8 mouse cellular contexts compared by ENCODE assay signal in genomic region chr2:153740500-153741436, GRCm38 (mm10). TPM values are rescaled to one million over a fixed set of nuclear protein-coding genes. Genes with fewer than 3 reads are reported as not detected.
DNase-seq lines count a peak whose midpoint lies in the region; ATAC-seq lines count a peak whose summit lies in the region.

Mapre1 (plus strand) TSS chr2:153741274.

- H3K4me1 ChIP-seq in hindbrain, embryonic 12.5 days, result peaks cover 32% of the 10 kb centered on the region

- peak; percentile 97 for ATAC-seq in hindbrain, embryonic 12.5 days (ENCODE audit: low FRiP score)

- H3K4me2 ChIP-seq in hindbrain, embryonic 12.5 days (replicated peaks), result peak within 1 kb of the TSS; percentile 80

- H3K9ac ChIP-seq in hindbrain, embryonic 12.5 days, result peak within 1 kb of the TSS; percentile 85

- H3K36me3 ChIP-seq in hindbrain, embryonic 12.5 days, result no peaks in the 10 kb centered on the region

- H3K27me3 ChIP-seq in hindbrain, embryonic 12.5 days, result no peaks in the 10 kb centered on the region

- no peaks in the 10 kb centered on the region for H3K9me3 ChIP-seq in hindbrain, embryonic 12.5 days (replicated peaks)

- DNase-seq in NIH3T3 (ENCODE audit: low read depth), result peak; percentile 100
- DNase-seq in cerebellum, postnatal 10 days, result peak; percentile 100
- peak; percentile 99 to 100 for DNase-seq in frontal cortex, postnatal 10 days (ENCODE audit: low spot score in 2 of 2)
- DNase-seq in layer of hippocampus, postnatal 14 days (ENCODE audit: low spot score in 2 of 2), result peak; percentile 99 to 100
- DNase-seq in lung, postnatal 14 days, result peak; percentile 99
- peak; percentile 96 for DNase-seq in retina, adult 2 months (ENCODE audit: low read depth, low spot score)
- peak; percentile 98 to 99 for DNase-seq in thymus, postnatal 36 days

- 11% methylated on average over 58 of the region's 58 CpGs for WGBS in hindbrain, embryonic 12.5 days

- H3K27ac ChIP-seq in hindbrain, embryonic 12.5 days, result peak within 1 kb of the TSS; percentile 95

- peak within 1 kb of the TSS; percentile 63 for H3K4me3 ChIP-seq in hindbrain, embryonic 12.5 days

RNA-seq across cellular contexts. Expression of gene Mapre1, which starts in this region (rescaled TPM):
- 369 and 427 TPM in 2 replicates for polyA plus RNA-seq in hindbrain, embryonic 12.5 days (2016; fragmentation: Nextera tagmentation; extraction: Ambion mirVana)
- total RNA-seq in layer of hippocampus, postnatal 14 days (2021), result 100 to 1,000 TPM; 137 to 140 TPM

Comparison
In these comparisons a context has a peak if more than half of its experiments do, and no peak if none do; other contexts are left out.
1. Peak in every context shown above with its lines: DNase-seq, ATAC-seq, H3K4me3 ChIP-seq and H3K27ac ChIP-seq.